Mouse (Mus musculus) WW6 (cell line): ENCODE data around the gene Nudt5.
A peak's percentile ranks its signal among the peaks of the same experiment; 100 is the strongest.
"Not testable (repeated sequence)": the region's sequence is repeated elsewhere in the genome, so short reads cannot be mapped to it uniquely, and the experiment has no call there.

Experiments
- DNase-seq: peaks from one replicate; pipeline ENCODE4 v3.0.0-alpha.2; 2013; ENCODE audit warnings: low read depth, low spot score

Gene Nudt5

DNA sequence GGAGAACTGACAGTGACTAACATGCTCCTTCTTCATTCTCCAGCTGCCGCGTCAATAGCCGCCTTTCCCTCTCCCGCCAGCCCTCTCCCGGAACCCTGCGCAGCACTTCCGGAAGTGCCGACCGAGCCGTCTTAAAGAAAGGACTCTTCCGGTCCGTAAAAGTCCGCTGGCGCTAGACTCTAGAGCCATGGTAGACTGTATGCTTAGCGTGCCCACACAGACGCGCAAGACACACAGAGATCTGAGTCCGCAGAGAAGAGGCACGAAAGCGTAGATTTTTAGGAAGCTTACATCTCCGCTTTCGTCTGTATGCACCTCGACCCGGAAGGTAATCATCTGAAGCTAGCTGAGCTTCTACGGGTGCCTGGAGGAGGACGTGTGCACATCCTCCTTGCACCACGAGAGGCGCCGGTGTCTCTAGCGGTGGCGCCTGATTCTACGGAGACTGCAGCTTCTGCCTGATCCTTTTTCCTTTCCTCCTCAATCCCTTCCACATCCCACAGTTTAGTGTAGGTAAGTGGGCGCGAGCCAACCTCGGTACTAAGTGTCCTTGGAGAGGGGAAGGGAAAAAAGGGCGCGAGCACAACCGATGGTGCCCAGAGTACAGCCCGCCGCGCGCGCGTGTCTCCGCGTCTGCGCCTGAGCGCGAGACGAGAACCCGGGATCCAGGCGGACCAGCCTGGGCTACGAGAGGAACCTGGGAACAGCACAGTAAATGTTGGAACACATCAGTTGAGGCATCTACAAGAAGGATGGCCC lies at the start of gene Nudt5, which contains the start of gene Cdc123:
TSS of gene Nudt5 (plus strand) at position 147 of the 759 bp plus-strand sequence.
TSS of gene Cdc123 (minus strand) at position 292 of the 759 bp plus-strand sequence.
- DNase-seq = peak; percentile 70

DNA sequence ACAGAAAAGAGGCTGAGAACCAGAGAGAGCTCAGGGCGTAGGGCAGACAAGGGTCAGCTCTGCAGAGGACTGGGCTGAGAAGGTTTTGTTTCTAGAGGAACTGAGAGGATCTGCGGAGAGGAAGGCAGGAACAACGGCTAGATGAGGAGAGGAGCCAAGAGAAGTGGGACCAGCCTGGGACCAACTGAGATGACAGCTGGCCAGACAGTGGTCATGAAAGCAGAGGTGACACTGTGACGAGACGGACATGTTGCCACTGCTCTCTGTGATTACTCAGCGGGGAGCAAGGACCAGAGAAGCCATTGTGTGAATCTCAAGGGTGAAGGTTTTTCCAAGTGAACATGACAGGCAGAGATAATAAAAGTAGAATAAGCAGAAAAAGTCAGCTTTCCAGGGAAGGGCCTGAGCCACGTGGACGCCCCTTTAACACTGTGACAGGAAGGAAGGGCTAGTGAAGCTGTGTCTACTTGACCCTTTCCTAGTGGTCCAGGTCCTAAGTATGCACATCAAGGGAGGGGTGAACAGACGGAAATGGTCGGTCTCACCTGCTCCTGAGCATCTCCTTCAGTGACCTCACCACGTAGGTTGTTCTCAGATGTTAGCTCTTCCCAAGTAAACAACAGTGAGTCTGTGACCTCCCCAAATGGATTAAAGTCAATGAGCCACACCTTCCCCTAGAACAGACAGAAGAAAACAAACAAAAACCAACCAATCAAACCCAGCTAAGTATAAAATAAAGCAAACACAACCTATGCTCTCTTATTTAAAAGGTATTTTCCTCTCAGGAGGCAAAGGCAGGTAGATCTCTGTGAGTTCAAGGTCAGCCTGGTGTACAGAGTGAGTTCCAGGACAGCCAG lies 46.8 kb upstream of the Nudt5 start:
- DNase-seq = no peak

DNA sequence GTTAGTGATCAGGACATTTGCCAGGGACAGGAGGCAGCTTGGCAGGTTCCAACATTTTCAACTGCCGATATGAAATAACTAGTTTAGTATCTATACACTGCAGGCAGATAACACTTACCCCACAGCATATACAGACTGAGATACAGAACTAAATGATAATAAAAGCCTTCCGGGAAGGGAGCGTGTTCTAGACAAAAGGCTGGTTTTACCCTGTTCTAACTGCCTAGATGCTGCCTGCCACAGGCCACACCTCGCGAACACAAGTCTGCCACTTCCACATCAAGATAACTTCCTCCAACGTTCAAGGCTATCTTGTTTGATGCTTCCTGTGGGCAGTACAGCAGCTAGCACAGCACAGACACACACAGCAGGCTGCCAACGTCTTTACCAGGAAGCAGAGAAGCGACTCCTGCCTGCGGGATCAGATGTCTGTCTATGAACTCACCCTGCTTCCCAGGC lies 43.6 kb upstream of the Nudt5 start:
- DNase-seq = no peak

DNA sequence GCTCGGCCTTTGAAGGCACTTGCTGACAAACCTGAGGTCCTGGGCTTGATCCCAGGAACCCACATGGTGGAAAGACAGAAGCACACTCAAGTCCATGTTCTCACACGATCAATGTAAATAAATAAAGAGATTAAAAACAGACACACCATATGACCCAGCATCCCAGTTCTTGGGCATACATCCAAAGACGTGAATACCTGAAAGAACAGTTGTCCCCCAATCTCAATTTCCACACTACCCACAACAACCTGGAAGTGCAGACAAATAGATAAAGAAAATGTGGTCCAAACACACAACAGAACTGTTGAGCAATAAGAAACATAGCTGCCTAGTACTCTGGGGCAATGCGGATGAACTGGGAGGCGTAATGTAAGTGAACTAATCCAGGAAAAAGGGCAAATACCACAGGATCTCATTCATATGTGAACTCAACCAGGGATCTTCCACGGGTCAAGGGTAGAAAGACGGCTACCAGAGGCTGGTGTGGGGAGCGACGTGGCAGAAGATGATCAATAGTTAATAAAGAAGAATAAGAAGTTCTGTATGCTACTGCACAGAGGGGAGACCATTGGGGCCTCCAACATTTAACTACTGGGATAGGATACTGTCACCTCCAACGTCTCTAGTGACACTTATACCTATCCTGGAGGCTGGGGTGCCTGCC lies 42.8 kb upstream of the Nudt5 start:
- no peak for DNase-seq

DNA sequence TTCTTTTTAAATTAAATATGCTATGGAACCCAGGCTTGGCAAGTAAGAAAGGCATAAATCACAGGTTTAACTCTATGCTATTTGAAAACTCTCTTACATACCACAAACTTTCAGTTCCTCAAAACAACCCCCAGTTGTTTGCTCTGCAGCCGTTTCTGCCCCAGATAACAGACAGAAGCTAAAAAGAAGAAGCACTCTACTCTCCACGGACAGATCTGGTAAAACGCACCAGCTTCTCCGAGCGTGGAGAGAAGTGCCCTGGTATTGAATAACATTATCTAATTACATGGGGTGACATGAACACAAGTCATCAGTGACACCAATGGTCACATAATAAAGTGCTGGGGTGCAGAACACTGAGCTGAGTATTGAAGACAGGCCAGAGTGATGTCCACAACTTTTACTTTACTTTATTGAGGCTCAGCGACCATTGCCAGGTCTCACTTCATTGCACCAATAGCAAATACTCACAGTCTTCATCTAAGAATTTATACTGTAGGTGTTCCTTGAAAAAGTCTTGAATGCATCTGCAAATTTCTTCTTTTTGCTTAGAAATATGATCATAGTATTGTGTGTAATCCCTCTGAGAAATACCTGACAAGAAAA lies 40.3 kb upstream of the Nudt5 start:
- DNase-seq = no peak

DNA sequence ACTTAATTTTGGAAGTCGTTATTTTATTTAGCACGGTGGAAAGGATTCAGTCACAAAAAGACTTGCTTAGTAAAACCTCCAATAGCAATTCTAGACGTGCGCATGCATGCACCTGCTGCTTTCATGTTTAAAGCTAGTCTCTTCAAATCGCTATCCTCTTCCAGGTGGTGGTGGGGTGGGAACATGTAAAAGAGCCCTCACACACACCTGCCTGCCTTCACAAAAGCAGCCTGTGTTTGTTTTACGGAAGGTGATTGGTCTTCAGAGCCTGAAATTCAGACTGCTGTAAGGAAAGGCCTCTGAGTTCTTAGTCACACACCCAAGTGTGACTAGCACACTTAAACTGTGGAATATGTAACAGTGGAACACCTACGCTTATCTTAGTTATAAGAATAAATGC lies 39.6 kb upstream of the Nudt5 start:
- DNase-seq = no peak

DNA sequence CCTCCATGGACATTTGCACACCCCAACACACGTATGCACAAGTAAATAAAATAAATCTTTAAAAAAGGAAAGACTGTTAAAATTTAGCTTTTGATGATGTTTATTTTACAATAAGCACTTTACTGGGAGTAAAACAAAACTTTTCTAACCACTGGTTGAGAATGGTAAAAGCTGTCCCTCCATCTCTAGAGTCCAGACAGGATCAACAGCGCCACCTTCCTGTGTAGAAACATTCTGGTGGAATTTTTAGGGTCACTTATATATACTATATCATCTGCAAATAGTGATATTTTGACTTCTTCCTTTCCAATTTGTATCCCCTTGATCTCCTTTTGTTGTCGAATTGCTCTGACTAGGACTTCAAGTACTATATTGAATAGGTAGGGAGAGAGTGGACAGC lies 38.6 kb upstream of the Nudt5 start:
- not testable (repeated sequence) for DNase-seq

DNA sequence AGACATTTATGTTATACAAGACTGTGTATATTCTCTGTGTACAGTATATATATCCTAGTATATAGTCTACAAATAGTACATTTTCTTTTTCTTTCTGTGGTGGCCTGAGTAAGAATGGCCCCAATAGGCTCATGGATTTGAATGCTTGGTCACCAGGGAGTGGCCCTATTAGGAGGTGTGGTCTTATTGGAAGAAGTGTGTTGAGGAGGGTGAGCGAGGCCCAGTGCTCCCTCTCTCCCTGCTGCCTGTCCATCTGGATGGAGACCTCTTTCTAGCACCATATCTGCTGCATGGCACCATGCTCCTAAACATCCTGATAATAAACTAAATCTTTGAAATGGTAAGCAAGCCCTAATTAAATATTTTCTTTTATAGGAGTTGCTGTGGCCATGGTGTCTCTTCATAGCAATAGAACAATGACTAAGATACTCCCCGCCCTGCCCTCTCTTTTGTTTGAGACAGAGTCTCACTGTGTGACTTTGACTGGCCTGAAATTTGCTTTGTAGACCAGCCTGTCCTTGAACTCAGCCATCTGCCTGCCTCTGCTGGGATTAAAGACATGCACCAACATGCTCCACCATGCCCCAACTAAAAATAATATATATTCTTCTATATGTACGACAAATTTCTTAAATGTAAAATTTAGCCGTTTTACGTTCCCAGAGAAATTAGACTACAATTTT lies 34.6 kb upstream of the Nudt5 start:
- DNase-seq = no peak

DNA sequence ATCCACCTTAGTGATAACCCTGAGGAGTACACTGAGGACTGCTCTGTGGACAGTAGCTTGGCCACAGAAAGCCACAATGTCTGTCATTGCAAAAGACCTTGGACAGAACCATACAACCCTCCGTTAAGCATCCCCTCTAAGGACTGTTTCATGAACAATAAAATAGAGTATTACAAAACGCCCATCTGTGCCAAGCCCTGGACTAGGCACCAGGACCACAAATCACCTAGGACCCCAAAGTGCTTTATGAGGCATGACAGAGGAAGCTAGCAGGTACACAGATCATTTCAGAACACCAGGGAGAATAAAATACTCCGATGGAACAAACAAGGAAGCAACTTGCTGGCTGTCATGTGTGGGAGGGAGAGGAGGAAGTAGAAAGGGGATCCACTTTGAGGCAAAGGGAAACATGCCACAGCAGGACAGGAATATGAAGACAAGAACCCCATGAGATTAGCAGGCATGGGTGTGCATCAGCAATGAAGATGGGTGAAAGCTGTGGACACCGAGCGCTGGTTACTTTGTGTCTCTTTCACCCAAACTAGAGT lies 33.5 kb upstream of the Nudt5 start:
- DNase-seq = no peak

DNA sequence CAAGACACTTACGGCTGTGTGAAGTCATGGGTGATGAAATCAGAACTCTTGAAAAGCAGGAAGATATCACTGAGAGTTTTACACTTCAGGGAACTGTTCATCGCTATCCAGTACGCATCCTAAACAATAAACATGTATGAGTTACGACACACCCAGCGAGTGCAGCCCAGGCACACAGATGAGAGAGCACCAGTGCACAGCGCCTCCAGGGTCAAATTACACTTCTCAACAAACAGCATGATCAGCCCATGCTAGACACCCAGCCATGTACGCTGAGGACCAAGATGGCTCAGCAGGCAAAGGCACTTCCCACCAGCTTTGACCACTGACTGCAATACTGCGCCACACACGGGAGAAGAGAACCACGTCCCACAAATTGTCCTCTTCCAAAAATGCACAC lies 23.6 kb upstream of the Nudt5 start:
- no peak for DNase-seq

DNA sequence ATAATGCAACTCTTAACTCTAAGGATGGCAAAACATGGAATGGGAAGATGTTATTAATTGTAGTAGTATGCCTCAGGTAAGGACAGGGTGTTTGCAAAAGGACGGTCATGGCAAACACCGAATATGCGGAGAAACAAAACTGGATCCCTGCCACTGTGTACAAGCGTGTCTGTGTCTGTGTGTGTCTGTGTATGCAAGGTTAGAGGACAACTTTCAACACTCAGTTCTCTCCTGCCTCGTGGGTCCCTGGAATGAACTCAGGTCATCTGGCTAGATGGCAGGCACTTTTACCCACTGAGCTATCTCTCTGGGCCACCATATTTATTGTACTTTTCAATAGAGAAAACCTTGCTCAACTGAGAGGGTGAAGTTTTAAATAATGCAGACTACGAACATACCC lies 22.4 kb upstream of the Nudt5 start:
- no peak for DNase-seq

DNA sequence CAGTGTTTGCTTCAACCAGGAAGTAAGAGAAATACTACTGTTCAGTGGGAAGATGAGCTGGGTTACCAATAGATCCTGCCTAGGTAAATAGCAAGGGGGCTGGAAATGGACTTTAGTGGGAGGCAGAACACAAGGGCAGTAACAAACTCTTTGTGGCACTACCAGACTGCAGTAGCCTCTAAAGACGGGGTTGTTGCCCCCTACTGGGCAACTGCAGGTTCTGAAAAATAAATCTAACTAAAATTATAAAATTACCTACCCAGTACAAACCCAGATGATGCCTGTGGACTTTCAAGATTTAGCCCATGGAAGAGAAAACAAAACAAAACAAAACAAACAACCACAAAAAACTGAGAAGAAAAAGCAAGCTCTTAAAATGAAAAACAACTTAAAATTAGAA lies 20.6 kb upstream of the Nudt5 start:
- DNase-seq = no peak

DNA sequence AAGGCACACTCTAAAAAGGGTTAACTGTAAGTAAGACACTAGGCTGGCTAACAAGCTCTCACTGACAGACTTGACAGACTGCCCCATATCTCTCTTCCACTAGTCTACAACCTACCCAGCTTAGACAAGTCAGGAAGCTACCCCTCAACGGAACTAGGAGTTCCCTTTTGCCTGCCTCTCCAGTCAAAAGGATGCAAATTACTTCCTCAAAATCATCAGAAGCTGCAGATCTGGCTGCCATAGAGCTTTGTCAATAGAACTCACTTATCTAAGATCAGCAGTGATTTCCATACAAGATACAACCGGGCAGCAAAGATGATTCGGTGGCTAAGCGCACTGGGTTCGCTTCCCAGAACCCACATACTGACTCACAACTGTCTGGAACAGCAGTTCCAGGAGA lies 20.1 kb upstream of the Nudt5 start:
- DNase-seq = no peak

DNA sequence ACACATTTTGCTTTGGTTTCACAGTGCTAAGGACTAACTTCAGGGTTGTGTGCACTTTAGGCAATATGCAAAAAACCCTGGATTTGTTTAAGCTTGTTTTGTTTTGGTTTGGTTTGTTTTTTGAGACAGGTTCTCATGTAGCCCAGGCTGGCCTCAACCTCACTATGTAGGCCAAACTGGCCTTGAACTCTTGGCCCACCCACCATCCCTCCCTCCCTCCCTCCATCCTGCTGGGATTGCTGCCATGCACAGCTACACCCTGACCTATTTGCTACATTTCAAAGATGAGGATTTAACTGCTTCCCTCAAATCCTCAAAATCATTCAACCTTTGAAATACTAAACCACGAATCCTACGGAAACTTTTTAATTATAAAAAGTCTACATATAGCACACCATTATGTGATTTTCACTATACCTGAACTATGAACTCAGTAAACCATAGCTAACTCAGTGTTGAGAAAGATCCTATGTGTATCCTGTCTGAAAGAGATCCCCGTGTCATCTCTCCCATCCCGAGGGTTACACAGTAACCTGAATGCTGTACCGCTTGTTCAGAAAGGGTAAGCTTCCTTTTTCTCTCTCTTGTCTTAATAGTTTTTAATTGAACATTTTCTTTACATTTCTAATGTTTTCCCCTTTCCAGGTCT lies 19.4 kb upstream of the Nudt5 start:
- DNase-seq = no peak

DNA sequence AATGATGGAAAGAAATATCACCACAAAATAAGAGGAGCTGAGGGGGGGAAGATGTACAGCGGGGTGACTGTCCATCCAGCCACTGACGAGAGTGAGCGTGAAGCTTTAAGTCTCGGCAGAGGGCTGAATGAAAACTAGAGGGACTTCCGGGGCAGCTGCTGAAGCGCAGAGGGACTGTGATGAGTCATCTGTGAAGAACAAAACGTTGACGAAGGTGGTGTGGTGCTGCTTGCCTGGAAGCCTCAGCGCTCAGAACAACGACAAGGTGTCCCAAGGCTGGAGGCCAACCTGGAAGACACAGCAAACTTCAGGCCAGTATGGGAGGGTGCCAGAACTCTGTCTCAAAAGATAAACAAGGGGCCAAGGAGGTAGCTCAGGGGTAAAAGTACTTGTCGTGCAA lies 4.0 kb upstream of the Nudt5 start:
- no peak for DNase-seq

DNA sequence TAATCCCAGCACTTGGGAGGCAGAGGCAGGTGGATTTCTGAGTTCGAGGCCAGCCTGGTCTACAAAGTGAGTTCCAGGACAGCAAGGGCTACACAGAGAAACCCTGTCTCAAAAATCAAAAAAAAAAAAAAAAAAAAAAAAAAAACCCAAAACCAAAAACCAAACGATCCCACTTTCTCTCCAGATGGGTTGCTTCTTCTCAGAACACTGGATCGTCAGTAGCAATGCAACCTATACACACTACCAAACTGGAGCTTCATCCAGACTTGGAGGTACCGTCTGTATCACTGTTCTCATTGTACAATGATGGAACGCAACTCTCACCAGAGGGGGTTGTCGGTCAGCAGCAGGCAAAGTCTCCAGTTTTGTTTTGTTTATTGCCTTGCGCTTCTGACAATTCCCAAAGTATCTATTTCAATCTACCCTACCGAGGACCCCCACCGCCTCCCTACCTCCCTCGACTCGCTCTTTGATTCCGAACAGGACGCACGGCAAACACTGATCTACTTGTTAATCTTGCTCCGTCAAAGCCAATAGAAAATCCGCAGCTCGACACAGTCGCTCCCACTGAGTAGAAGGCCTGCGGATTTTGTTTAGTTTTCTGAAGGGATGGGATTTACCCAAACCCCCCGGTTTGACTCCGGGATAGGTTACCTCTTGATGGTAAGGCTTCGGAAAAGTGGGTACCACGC lies 492 bp upstream of the Nudt5 start:
- DNase-seq = no peak

DNA sequence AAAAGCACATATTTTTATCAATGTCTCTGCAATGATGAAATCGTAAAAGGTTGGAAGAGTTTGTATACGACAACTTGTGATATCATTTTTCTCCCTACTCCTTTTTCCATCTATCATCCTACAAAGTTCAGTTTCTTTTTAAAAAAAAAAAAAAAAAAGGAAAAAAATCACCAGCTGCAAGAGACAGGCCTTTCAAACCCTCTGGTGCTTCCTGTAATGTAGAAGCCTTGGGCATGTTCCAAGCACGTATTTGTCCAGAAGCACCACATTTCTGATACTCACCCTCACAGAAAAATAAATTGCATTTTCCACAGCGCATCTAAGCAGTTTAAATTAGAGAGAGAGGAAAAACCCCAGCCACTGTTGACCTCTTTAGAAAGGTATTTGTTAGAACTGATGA lies 1.0 kb downstream of the Nudt5 start:
- no peak for DNase-seq

DNA sequence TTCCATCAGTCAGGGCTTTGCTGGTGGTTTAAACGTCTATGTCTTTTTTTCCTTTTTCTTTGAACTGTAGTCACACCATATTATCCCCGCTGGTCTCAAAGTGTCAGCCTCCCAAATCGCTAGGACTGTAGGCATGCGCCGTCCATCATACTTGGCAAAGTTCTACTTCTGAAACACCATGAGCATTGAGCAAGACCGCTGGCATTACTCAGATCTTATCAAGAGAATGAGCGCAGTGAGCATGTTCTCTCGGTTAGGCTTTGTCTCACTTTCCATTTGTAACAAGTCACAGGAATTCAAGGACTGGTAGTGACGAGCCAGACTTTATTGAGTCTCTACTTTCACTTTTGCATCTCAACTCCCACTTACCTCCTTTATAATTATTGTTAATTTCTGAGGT lies 6.3 kb downstream of the Nudt5 start:
- DNase-seq = no peak

DNA sequence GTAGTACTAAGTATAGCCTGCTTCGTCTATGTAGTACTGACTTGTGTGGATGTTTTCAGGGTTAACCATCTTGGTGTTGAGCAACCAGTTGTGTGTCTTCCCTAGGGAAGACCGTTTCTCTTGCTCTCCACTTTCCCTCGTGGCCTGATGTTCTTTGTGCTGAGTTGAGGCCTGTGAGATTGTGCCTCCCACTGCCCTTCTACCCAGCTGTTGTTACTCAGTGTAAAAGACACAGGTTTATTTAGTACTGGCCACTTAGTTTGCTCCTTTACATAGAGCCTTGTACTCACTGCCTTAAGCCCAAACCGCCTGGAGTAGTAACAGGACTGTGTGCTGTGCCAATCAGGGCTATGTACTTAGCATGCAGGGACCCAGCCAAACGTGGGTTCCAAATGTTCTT lies 7.0 kb downstream of the Nudt5 start:
- DNase-seq = no peak

DNA sequence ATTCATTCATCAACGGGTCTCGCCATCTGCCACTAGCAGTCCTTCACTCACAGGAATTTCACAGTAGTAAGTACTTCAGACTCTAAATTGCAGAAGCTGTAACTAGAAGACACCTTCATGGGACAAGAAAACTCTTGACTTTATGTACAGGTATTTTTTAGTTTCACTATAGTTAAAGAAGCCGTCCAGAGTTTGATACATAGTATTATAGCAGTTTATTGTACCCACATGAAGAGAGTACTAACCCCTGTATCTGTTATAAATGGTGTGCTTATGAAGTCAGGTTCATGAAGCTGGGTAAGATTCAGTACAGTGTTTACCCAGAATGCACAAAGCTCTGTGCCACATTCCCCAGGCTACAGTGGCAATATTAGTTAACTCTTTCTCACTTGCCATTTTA lies 18.0 kb downstream of the Nudt5 start, which contains the start of gene Gm13199:
TSS of gene Gm13199 (minus strand) at position 101 of the 400 bp plus-strand sequence.
- no peak for DNase-seq
